Mouse (Mus musculus): Measurements from ENCODE around the gene Shroom3.

GRCm38 (mm10) chr5:92854983-92855382 is 171.7 kb downstream of the Shroom3 start:
- TF ChIP-seq CTCF (IDR thresholded peaks at IDR 0.05; ENCODE audit: control insufficient read depth, insufficient read depth, insufficient read length): no peak
- TF ChIP-seq USF1 (IDR thresholded peaks at IDR 0.05; ENCODE audit: low read depth): no peak
- TF ChIP-seq CEBPB (IDR thresholded peaks at IDR 0.05; ENCODE audit: low read depth): no peak
- TF ChIP-seq MAX (IDR thresholded peaks at IDR 0.05): no peak
- TF ChIP-seq MYOG (IDR thresholded peaks at IDR 0.05; ENCODE audit: control insufficient read depth, extremely low read depth, insufficient read length): no peak
- TF ChIP-seq MYOD1 (IDR thresholded peaks at IDR 0.05; ENCODE audit: control insufficient read depth, insufficient read length, low read depth): no peak
- TF ChIP-seq FOSL1 (IDR thresholded peaks at IDR 0.05; ENCODE audit: insufficient read depth, low read length, poor library complexity, severe bottlenecking): no peak
